Mouse (Mus musculus): Measurements from ENCODE around the gene Ipo7.
A peak's percentile ranks its signal among the peaks of the same experiment; 100 is the strongest.
"Not testable (repeated sequence)": the region's sequence is repeated elsewhere in the genome, so short reads cannot be mapped to it uniquely, and the experiment has no call there.

Ipo7 gene

DNA sequence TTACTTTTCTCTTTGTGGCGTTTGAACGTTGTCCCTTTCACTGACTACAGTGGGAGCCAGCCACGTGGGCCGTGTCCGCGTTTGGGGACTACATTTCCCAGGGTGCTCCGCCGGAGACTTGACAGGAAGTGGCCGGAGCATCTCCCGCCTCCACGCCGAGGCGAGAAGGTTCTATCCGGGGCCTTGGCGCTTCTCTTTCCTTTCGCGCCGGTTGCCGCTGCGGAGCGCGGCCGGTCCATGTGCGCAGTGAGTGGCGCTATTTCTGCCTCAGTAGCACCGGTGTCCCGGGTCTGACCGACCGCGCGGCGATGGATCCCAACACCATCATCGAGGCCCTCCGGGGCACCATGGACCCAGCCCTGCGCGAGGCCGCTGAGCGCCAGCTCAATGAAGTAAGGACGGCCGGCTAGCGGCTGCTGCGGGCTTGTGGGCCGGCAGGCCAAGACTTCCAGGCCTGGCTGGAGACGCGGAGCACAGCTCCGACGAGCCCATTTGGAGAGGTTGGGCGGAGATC is at the start of gene Ipo7:
TSS of gene Ipo7 (plus strand) at position 158 of the 514 bp plus-strand sequence.
- DNase-seq (ENCODE audit: low read depth in 2 of 2, low spot score in 2 of 2): peak; percentile 73 to 81

DNA sequence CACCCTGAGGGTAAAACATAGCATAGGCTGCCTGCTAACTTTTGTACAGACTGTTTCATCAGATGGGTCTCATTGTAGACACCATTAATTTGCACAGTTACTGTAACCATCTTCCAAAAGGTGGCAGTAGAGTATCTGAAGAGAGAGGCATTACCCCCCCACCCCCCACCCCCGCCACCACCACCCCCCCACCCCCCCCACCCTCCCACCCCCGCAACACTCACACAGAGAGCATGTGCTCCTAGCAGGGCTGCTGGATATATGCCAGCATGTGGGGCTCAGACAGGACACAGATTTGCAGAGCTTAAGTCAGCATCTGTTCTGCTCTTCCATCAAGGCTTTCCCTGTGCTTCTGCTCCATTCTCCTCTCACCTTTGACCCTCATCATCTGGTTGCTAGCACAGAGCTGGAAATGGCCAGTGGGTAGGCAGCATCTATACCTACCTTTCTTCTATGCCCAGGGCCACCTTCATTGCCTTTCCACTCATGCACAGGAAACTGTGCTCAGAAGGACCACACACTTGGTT is 49.1 kb upstream of the Ipo7 start:
- peak in 1 of 2 experiments; percentile 18 for DNase-seq (ENCODE audit: low read depth in 2 of 2, low spot score in 2 of 2)

DNA sequence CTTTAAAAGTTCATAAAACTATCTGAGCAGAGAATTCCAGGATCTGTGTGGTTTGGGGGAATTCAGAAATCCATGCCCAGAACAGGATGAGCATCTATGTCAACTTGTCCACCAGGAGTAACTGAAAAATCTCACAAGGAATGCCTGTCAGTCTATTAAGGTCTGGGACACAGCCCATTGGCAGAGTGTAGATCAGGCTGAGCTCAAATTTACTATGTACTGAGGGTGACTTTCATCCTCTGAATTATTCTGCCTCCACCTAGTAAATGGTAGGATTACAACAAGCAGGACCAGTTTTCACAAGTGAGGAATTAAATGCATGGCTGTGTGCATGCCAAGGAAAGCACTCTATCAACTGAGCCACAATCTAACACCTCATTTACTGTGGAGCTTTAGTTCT is 48.5 kb upstream of the Ipo7 start:
- no peak for DNase-seq (ENCODE audit: low read depth in 2 of 2, low spot score in 2 of 2)

DNA sequence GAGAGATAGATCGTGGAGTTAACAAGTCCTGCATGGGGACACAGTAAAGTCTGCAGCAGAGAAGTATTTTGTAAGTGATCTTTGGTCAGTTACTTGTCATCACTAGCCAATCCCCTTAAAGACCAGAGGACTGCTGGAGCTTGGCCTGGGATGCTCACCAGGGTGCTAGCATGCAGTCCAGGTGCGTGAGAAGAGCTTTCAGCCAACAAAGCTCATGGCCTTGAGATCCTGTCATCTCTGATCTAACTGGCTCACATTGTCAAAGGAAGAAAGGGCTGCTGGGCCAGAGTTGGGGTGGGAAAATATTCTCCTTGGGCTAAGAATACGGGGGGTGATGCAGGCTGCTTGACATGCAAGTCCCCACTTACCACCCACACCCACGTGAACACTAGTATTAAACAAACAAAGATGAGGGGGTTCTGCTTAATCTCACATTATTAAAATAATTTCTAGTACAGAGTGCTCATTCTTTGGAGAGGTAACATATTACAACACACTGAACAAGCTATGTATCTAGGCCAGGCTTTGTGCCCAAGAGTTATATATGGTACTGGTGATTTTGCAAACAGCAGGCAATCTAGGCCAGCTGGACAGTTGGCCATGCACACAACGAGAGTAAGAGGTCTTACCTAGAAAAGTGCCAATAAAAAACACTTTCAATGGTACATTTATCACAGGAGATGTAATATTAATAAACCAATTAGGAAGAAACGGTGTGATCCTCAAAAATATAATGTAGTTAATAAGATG is 41.9 kb upstream of the Ipo7 start:
- DNase-seq (ENCODE audit: low read depth in 2 of 2, low spot score in 2 of 2): no peak

DNA sequence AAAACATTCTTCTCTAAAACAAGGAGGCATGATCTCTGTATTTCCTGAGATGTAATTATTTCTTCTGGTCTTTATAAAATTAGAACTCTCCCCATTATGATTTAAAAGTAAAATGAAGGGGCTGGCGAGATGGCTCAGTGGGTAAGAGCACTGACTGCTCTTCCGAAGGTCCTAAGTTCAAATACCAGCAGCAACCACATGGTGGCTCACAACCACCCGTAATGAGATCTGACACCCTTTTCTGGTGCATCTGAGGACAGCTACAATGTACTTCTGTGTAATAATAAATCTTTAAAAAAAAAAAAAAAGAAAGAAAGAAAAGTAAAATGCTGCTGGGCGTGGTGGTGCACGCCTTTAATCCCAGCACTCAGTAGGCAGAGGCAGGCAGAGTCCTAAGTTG is 40.9 kb upstream of the Ipo7 start:
- peak in 1 of 2 experiments; percentile 24 for DNase-seq (ENCODE audit: low read depth in 2 of 2, low spot score in 2 of 2)

DNA sequence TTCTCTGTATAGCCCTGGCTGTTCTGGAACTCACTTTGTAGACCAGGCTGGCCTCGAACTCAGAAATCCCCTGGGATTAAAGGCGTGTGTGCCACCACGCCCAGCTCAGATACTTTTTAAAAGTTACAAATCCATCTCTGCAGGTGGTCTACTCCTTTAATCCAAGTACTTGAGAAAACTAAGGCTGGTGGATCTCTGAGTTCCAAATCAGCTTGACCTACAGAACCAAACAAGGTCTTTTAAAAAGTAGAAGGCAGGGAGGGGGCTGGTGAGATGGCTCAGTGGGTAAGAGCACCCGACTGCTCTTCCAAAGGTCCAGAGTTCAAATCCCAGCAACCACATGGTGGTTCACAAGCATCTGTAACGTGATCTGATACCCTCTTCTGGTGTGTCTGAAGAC is 33.5 kb upstream of the Ipo7 start:
- not testable (repeated sequence) for DNase-seq (ENCODE audit: low read depth in 2 of 2, low spot score in 2 of 2)

DNA sequence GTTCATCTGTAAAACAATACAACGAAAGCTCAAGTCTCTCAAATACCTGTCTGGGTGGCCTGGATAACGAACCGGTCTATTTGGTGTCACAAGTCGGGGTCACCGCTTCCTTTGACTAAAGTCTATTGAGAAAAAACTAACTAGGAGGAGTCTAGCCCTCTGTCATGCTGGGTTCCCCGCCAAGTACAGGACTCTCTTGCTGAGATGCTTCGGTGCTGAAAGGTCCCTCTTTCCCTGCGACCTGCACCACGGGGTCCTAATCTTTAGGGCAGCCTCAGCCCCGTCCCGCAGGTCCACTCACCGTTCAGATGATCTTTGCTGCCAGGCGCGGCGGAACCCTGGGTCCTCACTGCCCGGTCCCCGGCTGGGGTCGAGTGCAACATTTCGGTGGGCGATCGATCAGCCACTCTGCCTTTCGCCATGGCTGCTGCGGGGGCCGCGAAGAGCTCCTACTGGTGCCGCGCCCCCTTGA is 32.4 kb upstream of the Ipo7 start:
- DNase-seq (ENCODE audit: low read depth in 2 of 2, low spot score in 2 of 2): no peak

DNA sequence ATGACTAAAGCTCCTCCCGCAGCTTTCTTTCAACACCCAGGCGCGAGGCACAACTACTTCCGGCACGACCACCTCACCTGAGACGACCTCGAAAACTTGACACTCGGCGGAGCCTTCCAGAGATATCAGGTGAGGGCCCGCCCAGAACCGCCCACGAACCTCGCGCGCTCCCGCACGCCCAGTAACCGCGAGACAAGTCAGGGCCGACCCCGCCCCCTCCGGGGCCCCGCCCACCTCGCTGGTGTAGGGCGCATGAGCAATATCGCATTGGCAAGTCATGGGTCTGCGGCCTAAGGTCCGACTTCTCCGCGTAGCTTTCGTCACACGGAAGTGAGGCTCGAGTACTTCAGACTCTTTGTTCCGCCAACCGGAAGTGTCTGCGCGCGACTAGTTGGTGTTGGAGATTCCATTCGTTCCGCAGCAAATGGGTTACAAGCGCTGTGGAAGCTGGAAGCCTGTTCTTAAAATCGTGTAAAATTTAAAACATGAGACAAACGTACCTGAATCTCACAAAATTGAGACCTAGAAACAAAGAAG is 31.9 kb upstream of the Ipo7 start:
- peak; percentile 99 to 100 for DNase-seq (ENCODE audit: low read depth in 2 of 2, low spot score in 2 of 2)

DNA sequence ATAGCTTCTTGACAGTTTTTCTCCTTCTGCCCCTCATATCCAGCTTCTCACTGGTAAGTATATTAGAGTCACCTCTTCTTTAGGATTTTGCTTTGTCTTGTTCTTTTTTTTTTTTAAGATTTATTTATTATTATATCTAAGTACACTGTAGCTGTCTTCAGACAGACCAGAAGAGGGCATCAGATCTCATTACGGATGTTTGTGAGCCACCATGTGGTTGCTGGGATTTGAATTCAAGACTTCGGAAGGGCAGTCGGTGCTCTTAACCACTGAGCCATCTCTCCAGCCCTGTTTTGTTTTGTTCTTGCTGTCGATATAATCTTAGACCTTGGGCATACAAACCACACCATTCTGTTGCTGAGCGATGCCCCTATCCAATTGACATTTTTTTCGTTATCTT is 31.3 kb upstream of the Ipo7 start, which contains the start of gene Tmem41b:
TSS of gene Tmem41b (minus strand) at position 155 of the 400 bp plus-strand sequence.
- peak; percentile 3 for DNase-seq (ENCODE audit: low read depth in 2 of 2, low spot score in 2 of 2)

DNA sequence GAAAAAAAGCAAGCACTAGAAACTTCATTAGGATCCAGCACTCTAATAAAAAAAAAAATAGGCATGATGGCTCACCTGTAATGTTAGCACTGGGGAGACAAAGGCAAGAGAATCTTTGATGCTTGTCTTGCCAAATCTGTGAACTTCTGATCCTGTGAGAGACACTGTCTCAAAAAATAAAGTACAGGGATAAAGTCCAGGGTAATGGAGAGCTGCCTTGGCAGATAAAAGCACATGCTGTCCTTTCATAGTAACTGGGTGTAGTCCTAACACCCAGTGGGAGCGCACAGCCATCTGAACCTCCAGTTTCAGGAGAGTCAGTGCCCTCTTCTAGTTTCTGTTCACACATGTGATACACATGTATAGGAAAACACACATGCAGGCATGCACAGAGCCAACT is 26.8 kb upstream of the Ipo7 start:
- no peak for DNase-seq (ENCODE audit: low read depth in 2 of 2, low spot score in 2 of 2)

DNA sequence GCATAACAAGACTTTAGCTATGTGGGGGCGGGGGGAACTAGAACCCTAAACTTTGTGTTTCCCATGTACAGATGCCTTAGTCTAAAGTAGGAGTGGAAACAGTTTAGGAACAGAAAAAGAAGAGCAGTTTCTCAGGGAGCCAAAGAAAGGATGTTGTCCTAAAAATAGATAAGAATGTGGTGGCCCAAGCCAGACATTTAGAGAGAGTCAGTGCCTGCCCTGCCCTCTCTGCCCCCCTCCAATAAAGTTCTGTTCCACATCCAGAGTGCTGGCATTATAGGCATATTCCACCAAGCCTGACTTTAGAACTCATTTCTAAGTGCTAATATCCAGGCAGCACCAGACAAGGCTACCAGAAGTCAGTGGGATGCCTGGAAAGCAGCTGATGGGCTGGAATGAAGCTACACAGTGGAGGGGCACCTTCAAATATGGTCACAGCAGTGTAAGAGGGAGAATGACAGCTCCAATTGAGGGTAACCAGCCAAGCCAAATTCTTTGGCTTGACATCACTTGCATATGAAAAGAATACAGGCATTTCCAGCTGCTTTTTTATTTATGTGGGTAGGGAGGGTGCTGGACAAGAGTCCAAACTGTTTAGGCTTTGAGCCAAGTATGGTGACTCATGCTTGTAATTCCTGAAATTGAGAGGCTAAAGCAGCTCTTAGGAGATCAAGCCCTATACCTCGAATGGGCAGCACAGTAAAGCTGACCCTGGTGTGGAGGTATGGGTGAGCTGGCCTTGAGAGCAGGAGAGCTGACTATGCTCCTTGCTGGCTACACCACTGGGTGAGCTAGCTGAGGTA is 24.7 kb upstream of the Ipo7 start:
- no peak for DNase-seq (ENCODE audit: low read depth in 2 of 2, low spot score in 2 of 2)

DNA sequence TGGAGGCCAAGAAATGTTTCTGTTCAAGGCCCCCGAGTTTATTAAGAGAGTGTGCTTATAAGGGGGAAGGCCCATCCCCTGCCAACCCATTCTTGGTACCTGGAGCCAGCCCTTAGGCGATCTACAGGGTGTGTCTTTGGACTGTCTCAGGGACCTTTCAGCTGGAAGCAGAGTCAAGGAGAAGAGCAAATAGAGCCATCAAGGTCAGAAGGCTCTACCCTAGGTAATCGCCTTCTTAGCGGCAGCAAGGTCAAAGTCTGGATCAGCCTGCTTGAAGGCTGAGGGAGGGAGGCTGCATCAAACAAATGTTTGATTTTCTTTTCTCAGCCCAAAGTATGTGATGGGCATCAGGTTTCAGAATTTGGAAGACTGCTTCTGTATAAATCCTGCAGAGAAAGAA is 19.7 kb upstream of the Ipo7 start:
- DNase-seq (ENCODE audit: low read depth in 2 of 2, low spot score in 2 of 2): no peak

DNA sequence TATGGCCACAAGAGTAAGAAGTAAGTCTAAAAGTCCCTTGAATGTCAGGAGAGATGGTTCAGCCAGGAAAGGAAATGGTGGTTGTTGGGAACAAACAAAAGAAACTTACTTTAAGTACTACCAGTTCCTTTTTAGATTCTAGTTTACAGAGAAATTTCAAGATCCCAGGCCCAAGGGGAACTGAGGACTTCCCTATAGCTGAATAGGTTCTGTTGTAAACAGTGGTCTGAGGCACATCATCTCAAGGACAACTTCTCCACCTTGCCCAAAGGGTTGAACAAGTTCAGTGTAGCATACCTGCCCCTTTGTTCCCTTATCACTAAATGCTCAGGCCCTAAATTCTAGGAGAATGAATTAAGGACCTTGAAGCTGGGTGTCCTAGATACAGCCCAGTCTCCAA is 16.0 kb upstream of the Ipo7 start:
- DNase-seq (ENCODE audit: low read depth in 2 of 2, low spot score in 2 of 2): no peak

DNA sequence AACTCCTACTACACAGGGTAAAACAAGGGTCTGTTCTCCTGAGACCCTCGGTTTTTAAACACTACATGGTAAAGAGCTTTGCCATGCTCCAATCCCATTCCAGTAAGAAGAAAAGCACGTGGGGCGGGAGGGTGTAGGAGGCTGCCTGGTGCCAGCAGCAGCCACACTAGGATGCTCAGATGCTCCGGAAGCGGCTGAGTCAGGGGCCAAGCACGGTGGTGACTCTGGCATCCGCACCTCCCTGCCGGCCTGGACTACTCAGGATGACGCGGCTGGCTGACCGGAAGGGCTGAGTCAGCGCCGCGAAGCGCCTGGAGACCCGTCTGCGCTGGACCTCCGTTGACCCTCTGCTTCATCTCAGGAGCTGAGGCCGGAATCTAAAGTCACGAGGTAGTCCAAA is 15.1 kb upstream of the Ipo7 start:
- no peak for DNase-seq (ENCODE audit: low read depth in 2 of 2, low spot score in 2 of 2)

DNA sequence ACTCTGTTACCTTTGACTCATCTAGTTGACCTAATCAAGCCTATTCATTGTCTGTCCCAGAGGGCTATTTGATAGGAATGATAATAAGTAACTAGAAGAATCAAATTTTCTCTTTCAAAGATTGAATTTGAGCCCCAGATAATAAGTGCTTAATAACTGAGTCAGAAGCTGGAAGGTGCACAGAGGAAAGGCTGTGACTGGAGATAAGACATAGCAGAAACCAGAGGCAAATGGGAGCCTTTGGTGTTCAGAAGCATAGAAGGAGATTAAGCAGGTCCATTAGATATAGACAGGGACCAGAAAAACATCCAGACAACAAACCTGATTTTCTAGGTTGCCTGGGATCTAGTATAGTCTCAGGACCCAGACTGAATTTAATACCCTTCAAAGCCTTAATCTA is 12.1 kb upstream of the Ipo7 start:
- DNase-seq (ENCODE audit: low read depth in 2 of 2, low spot score in 2 of 2): no peak

DNA sequence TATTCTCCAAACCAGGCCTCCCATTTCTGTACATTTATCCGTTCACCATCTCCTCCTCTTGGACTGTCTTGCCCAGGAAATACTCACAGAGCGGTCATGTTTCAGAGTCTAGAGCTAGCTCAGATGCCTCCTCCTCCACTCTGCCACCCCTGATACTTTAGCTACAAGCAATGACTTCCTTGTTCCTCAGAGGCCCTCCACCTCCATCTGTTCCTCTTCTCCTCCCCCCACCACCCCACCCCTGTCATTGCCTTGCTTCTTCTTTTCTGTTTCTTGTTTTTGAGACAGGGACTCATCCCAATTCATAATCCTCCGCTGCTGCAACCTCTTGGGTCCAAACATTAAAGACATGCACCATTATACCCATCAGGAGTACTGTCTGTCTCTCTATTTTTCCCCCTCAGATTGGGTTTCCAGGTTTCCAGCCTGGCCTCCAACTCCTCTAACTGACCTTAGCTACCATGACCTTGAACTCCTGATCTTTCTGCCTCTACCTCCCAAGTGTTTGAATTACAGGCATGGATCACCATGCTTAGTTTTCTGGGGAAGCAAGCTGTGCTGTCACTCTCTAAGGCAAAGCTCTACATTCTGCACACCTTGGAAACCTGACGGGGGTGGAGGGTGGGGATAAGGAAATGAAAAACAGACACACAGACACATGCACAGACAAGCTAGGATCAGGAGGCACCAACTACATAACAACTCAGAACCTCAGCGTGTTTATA is 11.4 kb upstream of the Ipo7 start:
- DNase-seq (ENCODE audit: low read depth in 2 of 2, low spot score in 2 of 2): no peak

DNA sequence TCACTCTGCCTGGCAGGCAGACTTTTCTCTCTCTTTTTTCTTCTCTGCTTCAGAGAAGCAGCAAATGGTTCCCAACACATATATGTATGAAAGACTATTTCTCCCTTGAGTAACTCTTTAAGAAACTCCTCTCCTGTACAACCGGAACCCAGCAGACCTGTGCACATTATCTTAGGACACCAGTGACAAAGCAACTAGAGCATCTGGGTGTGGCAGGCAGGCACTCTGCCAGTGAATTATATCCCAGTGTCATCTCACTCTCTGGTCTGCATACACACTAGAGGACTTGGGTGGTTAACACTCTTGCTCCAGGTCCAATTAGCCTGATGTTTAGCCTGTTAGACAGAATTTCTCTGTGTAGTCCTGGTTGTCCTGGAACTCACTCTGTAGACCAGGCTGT is 9.6 kb upstream of the Ipo7 start:
- no peak for DNase-seq (ENCODE audit: low read depth in 2 of 2, low spot score in 2 of 2)

DNA sequence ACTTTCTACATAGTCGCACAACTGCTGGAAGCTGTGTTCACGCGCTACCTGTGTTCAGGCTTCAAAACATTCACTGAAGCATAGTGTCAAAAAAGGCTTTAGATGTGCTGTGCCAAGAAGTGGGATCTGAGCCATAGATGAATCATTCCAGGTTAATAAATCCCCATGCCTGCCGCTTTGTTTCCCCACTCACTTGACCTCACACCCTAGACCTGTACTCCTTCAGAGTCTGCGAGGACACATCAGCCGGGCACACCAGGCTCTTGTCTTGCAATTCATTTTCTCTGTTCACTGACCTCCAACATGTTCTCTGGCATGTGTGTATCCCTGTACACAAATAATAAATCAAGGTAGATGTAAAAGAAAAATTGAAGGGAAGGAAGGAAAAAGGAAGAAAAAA is 9.0 kb upstream of the Ipo7 start:
- no peak for DNase-seq (ENCODE audit: low read depth in 2 of 2, low spot score in 2 of 2)

DNA sequence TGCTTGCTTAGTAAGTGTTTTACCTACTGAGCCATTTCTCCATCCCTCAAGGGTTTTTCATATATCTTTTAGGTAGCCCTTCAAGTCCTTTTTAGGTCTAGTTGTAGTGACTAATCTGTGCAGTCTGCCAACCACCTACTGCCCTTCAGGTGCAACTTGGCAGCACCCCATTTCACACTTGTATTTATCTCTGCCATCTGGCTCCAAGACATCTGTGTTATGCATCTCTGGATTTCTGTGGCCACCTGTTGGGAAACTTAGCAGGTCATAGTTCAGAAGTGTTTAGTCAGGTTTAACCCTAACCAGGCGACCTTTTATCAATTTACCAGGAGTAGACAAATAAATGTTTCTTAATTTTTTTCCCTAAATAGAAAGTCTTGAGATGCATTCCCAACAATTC is 6.7 kb upstream of the Ipo7 start:
- DNase-seq (ENCODE audit: low read depth in 2 of 2, low spot score in 2 of 2): no peak

DNA sequence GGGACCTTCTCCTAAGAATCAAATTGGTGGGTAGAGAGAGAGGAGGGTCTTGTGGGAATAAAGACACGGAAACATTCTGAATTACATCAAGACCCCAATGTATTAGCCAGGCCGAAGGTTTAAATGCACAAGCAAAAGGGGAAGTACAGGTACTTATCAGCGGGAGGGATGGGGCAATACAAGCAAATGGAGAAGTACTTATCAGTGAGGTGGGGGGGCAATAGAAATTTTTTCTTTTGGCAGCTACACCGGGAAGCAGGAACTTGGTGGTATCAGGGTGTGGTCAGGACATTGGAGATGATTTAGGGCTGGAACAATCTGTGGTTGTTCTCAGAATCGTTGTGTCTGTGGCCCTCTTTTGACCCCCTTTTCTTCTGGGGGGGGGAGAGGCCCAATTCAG is 3.8 kb upstream of the Ipo7 start:
- no peak for DNase-seq (ENCODE audit: low read depth in 2 of 2, low spot score in 2 of 2)
